Mouse (Mus musculus) limb, embryonic 10.5 days (tissue): ENCODE data around the gene Dip2a. TPM values are rescaled to one million over a fixed set of nuclear protein-coding genes. Genes with fewer than 3 reads are reported as not detected.

Experiments
- DNase-seq: peaks from one replicate; pipeline ENCODE4 v3.0.0-alpha.2; 2017; ENCODE audit warnings: low spot score
- H3K27ac ChIP-seq: fragments of 300-500 bp; sonication (generic); 2 replicates; pipeline ENCODE4 v1.5.1; 2016; ENCODE audit warnings: mild to moderate bottlenecking
- H3K27me3 ChIP-seq: fragments of 300-500 bp; sonication (generic); 2 replicates; pipeline ENCODE4 v1.6.1; 2016; ENCODE audit warnings: low read depth, mild to moderate bottlenecking; ENCODE audit not compliant: poor library complexity, severe bottlenecking
- H3K36me3 ChIP-seq: fragments of 300-500 bp; sonication (generic); 2 replicates; pipeline ENCODE4 v1.6.1; 2016; ENCODE audit warnings: mild to moderate bottlenecking, moderate library complexity
- H3K4me1 ChIP-seq: fragments of 300-500 bp; sonication (generic); 2 replicates; pipeline ENCODE4 v1.6.1; 2016
- H3K4me3 ChIP-seq: fragments of 300-500 bp; sonication (generic); 2 replicates; pipeline ENCODE4 v1.5.1; 2016; ENCODE audit warnings: mild to moderate bottlenecking, moderate library complexity
- H3K9me3 ChIP-seq: fragments of 300-500 bp; sonication (generic); replicated peaks from 2 replicates; pipeline ENCODE4 v1.6.1; 2016; ENCODE audit warnings: mild to moderate bottlenecking
- WGBS: fragments of 180-500 bp; shearing (Covaris S2); methylation state at CpG from one replicate; pipeline ENCODE4 v1.1.7; 2016; 5-methylcytosine and 5-hydroxymethylcytosine counted together
- polyA plus RNA-seq: library from polyadenylated mRNA; unstranded; fragments of >200 nt; fragmentation: Nextera tagmentation; extraction: Ambion mirVana; gene quantifications from 2 replicates; pipeline ENCODE4 v1.2.1, GENCODE M21; 2016

The Dip2a gene
- polyA plus RNA-seq, 1 experiment from 2014 or later, result 7.6 TPM

DNA sequence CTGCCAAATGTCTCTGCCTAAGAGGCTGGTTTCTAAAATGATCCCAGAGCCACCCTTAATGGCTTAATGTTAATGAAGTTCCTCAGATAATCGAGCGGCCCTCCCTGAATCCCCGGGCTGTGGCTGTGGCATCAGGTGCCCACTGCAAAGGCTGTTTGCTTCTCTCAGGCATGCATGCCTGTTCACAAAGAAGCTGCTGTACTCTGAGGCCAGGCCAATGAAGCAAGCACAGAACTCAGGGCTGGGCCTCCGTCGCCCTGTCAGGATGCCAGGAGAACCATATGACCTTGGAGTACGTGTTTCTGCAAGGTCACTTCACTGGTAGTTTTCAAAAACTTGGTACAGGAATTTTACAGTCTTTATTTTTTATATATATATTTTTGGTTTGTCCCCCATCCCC is 89.5 kb downstream of the Dip2a start:
- no peak for DNase-seq
- no peaks in the 10 kb centered on the region for H3K9me3 ChIP-seq
- peaks cover 3% of the 10 kb centered on the region; the same call in 1 of the 2 replicates for H3K36me3 ChIP-seq
- WGBS, result 81% methylated on average over 6 of the region's 6 CpGs
- no peak overlapping the region for H3K27ac ChIP-seq
- no peaks in the 10 kb centered on the region for H3K27me3 ChIP-seq
- peaks cover 17% of the 10 kb centered on the region for H3K4me1 ChIP-seq
- no peak overlapping the region for H3K4me3 ChIP-seq

GRCm38 (mm10) chr10:76253536-76253935 is 91.6 kb downstream of the Dip2a start, which contains the start of gene S100b:
Gene S100b, plus strand, starts transcription at chr10:76253853.
- Histone ChIP-seq H3K36me3 (no peaks in the 10 kb centered on the region), H3K27ac (no peak within 1 kb of the TSS), H3K4me3 (no peak within 1 kb of the TSS), H3K4me1 (no peaks in the 10 kb centered on the region), H3K9me3 (no peaks in the 10 kb centered on the region), H3K27me3 (no peaks in the 10 kb centered on the region)
- no peak for DNase-seq
- 77% methylated on average over 4 of the region's 4 CpGs for WGBS

DNA sequence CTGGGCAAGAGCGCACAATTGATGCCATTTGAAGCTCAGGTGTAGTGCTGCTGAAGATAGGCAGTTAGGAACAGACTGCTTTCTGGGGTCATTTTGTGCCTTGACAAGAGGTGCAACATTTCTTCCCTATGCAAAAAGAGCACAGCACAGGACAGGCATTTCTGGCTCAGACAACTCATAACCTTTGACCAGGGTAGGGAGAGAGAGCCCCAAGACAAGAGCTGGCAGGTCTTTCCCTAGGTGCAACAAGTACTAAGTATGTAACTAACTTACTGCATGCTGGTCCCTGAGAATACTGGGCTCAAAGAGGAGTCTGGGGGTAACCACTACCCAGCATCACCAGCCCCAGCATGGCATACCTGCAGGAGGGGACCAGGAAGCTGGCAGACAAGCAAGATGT is 92.0 kb downstream of the Dip2a start:
- Histone ChIP-seq H3K9me3 (no peaks in the 10 kb centered on the region), H3K4me1 (no peaks in the 10 kb centered on the region), H3K36me3 (no peaks in the 10 kb centered on the region), H3K27me3 (no peaks in the 10 kb centered on the region), H3K27ac (no peak overlapping the region), H3K4me3 (no peak overlapping the region)
- no peak for DNase-seq
- WGBS, result 95% methylated on average over 1 of the region's 1 CpGs

GRCm38 (mm10) chr10:76250870-76251269 is 94.2 kb downstream of the Dip2a start:
- no peak for DNase-seq
- Histone ChIP-seq H3K27ac (no peak overlapping the region), H3K9me3 (no peaks in the 10 kb centered on the region), H3K27me3 (no peaks in the 10 kb centered on the region), H3K36me3 (no peaks in the 10 kb centered on the region), H3K4me1 (no peaks in the 10 kb centered on the region), H3K4me3 (no peak overlapping the region)
- WGBS, result 85% methylated on average over 7 of the region's 7 CpGs

DNA sequence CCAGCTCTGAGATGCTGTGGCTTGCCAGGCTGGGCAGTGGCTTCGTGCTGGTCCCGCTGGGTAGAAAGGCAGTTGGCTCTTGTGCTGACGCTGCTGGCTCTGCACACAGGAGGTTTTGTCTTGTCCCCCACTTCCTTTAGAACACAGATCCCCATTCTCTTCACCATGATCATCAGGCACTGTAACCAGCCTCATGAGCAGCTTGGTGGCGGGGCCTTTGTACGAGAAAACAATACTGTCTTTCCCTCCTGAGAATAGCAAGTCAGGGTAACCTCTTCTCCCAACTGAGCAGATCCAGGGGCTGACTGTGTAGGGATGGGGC is 96.5 kb downstream of the Dip2a start:
- Histone ChIP-seq H3K27me3 (no peaks in the 10 kb centered on the region), H3K4me3 (no peak overlapping the region), H3K9me3 (no peaks in the 10 kb centered on the region), H3K27ac (no peak overlapping the region), H3K36me3 (no peaks in the 10 kb centered on the region), H3K4me1 (no peaks in the 10 kb centered on the region)
- DNase-seq, result no peak
- 90% methylated on average over 5 of the region's 5 CpGs for WGBS

DNA sequence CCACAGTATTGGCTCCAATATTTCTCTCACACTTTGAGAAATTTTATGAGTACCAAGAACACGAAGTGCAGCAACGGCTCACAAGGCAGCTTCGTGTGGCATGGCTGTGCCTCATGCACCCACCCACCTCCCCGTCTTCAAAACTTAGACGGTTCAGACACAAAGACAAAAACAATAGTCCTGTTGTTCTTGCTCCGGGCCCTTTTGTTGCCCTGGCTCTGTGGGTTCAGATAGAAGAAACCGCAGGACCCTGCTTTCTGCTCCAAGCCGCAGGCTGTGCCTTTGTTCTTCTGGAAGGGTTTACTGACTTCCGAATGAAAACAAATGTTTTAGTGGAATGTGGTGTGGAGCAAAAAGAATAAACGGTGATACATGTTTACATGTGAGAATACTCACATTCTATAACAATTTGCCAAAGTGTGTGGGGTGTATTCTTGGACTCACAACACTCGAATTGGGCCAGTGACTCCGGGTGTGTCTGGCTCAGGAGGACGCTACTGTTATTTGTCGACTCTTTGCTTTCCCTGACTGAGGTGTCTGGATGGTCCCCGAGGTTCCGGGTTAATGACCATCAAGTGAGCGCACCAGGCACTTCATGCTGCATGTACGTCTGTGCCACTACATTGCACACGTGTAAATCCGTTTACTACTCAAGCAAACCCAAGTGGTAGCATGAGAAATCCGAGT is 97.0 kb downstream of the Dip2a start:
- WGBS, result 84% methylated on average over 21 of the region's 21 CpGs

DNA sequence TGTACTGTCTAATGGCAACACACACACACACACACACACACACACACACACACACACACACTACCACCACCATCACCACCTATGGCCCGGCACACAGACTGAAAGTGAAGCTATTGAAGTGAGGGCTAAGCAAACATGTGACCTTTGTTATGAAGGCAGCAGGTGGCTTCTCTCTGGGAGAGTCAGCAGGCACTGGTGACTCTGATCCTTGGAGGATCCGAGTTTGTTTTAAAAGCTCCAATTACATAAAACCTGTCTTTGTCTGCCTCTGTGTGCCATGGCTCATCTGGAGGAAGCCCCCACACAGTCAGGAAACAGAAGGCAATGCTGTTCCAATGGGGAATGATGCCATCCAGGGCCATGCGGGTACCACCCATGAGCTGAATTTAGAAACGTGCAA is 98.5 kb downstream of the Dip2a start:
- Histone ChIP-seq H3K4me3 (no peak overlapping the region), H3K4me1 (no peaks in the 10 kb centered on the region), H3K27me3 (no peaks in the 10 kb centered on the region), H3K27ac (no peak overlapping the region), H3K9me3 (no peaks in the 10 kb centered on the region), H3K36me3 (no peaks in the 10 kb centered on the region)
- 74% methylated on average over 4 of the region's 4 CpGs for WGBS
- DNase-seq, result no peak

More for the DNA sequence above, 97.0 kb downstream of the Dip2a start:
- Histone ChIP-seq H3K27me3 (no peaks in the 10 kb centered on the region), H3K27ac (no peak overlapping the region), H3K4me1 (no peaks in the 10 kb centered on the region), H3K4me3 (no peak overlapping the region), H3K36me3 (no peaks in the 10 kb centered on the region), H3K9me3 (no peaks in the 10 kb centered on the region)
- no peak for DNase-seq

DNA sequence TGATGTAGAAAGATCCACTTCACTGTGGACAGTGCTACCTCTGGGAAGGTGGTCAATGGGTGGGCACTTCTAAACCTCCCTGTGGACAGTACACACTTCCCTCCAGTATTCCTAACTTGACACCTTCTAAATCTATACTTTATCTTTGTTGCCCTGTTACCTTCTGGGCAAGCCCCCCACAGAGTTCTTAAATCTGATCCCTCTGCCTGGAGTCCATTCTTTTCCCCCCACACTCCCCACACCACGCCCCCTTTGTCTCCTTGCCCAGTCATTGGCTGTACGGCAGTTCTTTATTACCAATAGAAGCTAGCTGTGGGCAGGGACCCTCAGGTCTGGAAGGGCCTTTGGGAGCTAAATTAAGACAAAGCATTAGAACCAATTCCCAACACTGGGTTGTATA is 100.0 kb downstream of the Dip2a start:
- Histone ChIP-seq H3K4me1 (no peaks in the 10 kb centered on the region), H3K36me3 (no peaks in the 10 kb centered on the region), H3K27ac (no peak overlapping the region), H3K27me3 (no peaks in the 10 kb centered on the region), H3K9me3 (no peaks in the 10 kb centered on the region), H3K4me3 (no peak overlapping the region)
- no peak for DNase-seq
- WGBS, result 84% methylated on average over 2 of the region's 2 CpGs

DNA sequence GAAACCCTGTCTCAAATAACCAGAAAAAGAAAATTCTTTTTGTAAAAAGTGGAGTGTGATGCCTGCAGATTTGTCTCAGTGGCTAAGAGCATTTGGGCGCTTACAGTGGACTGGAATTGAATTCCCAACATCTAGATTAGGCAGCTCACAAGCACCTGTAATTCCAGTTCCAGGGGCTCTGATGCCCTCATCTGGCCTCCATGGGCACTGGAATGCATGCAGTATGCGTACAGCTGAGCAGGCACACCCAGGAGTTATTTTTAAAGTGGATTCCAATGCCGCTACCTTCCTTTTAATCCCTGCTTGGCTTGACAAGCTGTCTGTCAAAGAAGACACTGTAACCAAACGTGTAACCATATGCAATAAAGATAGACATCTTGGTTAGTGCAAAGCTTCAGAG is 105.7 kb downstream of the Dip2a start:
- H3K4me1 ChIP-seq, result peaks cover 13% of the 10 kb centered on the region
- no peaks in the 10 kb centered on the region for H3K36me3 ChIP-seq
- no peak overlapping the region for H3K4me3 ChIP-seq
- WGBS, result 79% methylated on average over 4 of the region's 4 CpGs
- H3K27me3 ChIP-seq, result no peaks in the 10 kb centered on the region
- H3K9me3 ChIP-seq, result no peaks in the 10 kb centered on the region
- no peak for DNase-seq
- H3K27ac ChIP-seq, result no peak overlapping the region

DNA sequence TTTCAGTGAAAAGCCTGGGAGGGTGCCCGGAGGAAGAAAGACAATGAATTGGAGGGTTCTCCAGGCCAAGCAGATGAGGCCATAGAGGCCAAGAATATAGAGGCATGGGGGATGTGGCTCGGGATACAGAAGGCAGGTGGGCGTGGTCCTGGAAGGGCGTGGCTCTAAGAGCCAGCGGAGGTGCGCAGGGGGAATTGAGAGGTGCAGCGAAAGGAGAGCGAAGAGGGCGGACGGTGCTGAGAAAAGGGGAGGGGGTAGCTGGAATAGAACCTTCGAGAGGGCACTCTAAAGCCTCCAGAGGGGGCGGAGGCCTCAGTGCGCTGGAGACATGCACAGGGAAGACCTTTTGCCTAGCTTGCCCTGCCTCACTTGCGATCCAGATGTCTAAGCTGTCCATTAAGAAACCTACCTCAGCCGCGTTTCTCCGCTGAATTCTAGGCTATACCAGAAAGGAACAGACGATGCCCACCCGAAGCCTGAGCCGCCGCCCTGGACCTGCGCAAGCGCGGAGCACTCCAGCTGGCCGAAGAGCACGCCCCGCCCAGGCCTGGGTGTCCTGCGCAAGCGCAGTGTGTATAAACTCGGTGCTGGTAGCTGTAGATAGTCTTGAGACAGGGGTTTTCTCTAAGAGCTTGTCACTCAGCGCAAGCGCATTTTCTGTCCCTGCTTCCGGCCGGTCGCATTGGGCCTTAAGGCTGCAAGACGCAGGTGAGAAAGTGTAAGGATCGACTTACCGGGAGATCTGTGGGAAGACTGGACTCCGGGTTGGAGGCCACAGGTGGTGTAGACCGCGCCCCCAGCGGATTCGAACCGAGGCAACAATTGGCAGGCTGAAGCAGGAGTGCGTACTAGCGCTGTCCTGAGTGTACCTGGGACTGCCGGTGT is 107.5 kb downstream of the Dip2a start, which contains the start of gene Prmt2:
Gene Prmt2 (minus strand): TSS at position 525 of the 885 bp plus-strand sequence.
- no peaks in the 10 kb centered on the region for H3K27me3 ChIP-seq
- peak within 1 kb of the TSS; percentile 70 for H3K4me3 ChIP-seq
- no peaks in the 10 kb centered on the region for H3K36me3 ChIP-seq
- 1% methylated on average over 47 of the region's 47 CpGs for WGBS
- H3K9me3 ChIP-seq, result no peaks in the 10 kb centered on the region
- H3K27ac ChIP-seq, result peak within 1 kb of the TSS; percentile 84
- peak; percentile 95 for DNase-seq
- H3K4me1 ChIP-seq, result peaks cover 13% of the 10 kb centered on the region

GRCm38 (mm10) chr10:76229627-76230026 is 115.5 kb downstream of the Dip2a start:
- Histone ChIP-seq H3K4me3 (no peak overlapping the region), H3K27ac (no peak overlapping the region), H3K36me3 (peaks cover 9% of the 10 kb centered on the region), H3K4me1 (no peaks in the 10 kb centered on the region), H3K9me3 (no peaks in the 10 kb centered on the region), H3K27me3 (no peaks in the 10 kb centered on the region)
- 76% methylated on average over 1 of the region's 1 CpGs for WGBS
- no peak for DNase-seq

DNA sequence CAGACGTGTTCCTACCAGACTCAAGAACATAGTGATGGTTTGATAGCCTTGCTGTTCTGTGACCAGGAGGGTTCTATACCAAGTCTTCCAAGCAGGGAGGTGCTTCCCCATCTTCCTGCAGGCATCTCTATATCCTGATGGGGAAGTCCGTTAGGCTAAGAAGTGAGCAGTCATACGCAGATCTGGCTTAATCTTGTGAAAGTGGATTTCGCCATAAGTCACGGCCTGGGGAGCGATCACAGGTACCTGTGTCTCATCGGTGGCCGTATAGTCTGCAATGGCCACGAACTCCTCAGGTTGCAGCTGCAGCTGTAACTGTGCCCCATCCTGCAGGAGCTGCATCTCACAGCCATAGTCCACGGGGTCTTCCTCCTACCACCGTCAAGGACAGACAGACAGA is 119.1 kb downstream of the Dip2a start:
- Histone ChIP-seq H3K36me3 (peaks cover 43% of the 10 kb centered on the region), H3K27me3 (no peaks in the 10 kb centered on the region), H3K4me1 (no peaks in the 10 kb centered on the region), H3K9me3 (no peaks in the 10 kb centered on the region), H3K27ac (no peak overlapping the region), H3K4me3 (no peak overlapping the region)
- no peak for DNase-seq
- WGBS, result 94% methylated on average over 11 of the region's 11 CpGs

- H3K27me3 ChIP-seq, result no peaks in the 10 kb centered on the region
- peaks cover 72% of the 10 kb centered on the region for H3K36me3 ChIP-seq
- no peak for DNase-seq
- no peaks in the 10 kb centered on the region for H3K4me1 ChIP-seq
- 88% methylated on average over 9 of the region's 9 CpGs for WGBS
- no peak overlapping the region for H3K27ac ChIP-seq
- H3K4me3 ChIP-seq, result no peak overlapping the region
- peaks cover 11% of the 10 kb centered on the region for H3K9me3 ChIP-seq
Measured at GRCm38 (mm10) chr10:76218240-76218639, 126.9 kb downstream of the Dip2a start.
